Mouse (Mus musculus) heart, embryonic 16.5 days (tissue): ENCODE results near the gene Gm20388. TPM values are rescaled to one million over a fixed set of nuclear protein-coding genes. Genes with fewer than 3 reads are reported as not detected.
A peak's percentile ranks its signal among the peaks of the same experiment; 100 is the strongest.
"Not testable (repeated sequence)": the region's sequence is repeated elsewhere in the genome, so short reads cannot be mapped to it uniquely, and the experiment has no call there.

Source experiments
- ATAC-seq: fragments of 200-750 bp; cut with Nextera tagmentation; replicated peaks from 2 replicates; pipeline ENCODE4 v1.8.0; 2017; ENCODE audit warnings: moderate number of reproducible peaks; ENCODE audit not compliant: insufficient read depth, low FRiP score; ENCODE audit errors: extremely low read depth
- H3K27ac ChIP-seq: fragments of 300-500 bp; sonication (generic); 2 replicates; pipeline ENCODE4 v1.5.1; 2014; ENCODE audit warnings: mild to moderate bottlenecking, low read length, control low read depth, moderate library complexity
- H3K27me3 ChIP-seq: fragments of 300-500 bp; sonication (generic); 2 replicates; pipeline ENCODE4 v1.6.1; 2014; ENCODE audit warnings: low read length, mixed read lengths; ENCODE audit not compliant: control insufficient read depth, insufficient read depth
- H3K36me3 ChIP-seq: fragments of 300-500 bp; sonication (generic); 2 replicates; pipeline ENCODE4 v1.6.1; 2014; ENCODE audit not compliant: control insufficient read depth, insufficient read depth
- H3K4me1 ChIP-seq: fragments of 300-500 bp; sonication (generic); 2 replicates; pipeline ENCODE4 v1.6.1; 2014; ENCODE audit warnings: low read length, mixed read lengths; ENCODE audit not compliant: control insufficient read depth, insufficient read depth
- H3K4me2 ChIP-seq: fragments of 300-500 bp; sonication (generic); 2 replicates; pipeline ENCODE4 v1.6.1; 2014; ENCODE audit warnings: low read depth, mild to moderate bottlenecking, control low read depth, low read length
- H3K4me3 ChIP-seq: fragments of 300-500 bp; sonication (generic); 2 replicates; pipeline ENCODE4 v1.5.1; 2014; ENCODE audit warnings: mild to moderate bottlenecking, control low read depth, low read length
- H3K9ac ChIP-seq: fragments of 300-500 bp; sonication (generic); 2 replicates; pipeline ENCODE4 v1.6.1; 2014; ENCODE audit warnings: low read length, control low read depth
- H3K9me3 ChIP-seq: fragments of 300-500 bp; sonication (generic); replicated peaks from 2 replicates; pipeline ENCODE4 v1.6.1; 2016; ENCODE audit warnings: low read length; ENCODE audit not compliant: control insufficient read depth
- WGBS: fragments of 180-500 bp; shearing (Covaris S2); extraction: QIAGEN DNeasy Blood & Tissue Kit; methylation state at CpG from one replicate; pipeline ENCODE4 v1.1.7; 2014; 5-methylcytosine and 5-hydroxymethylcytosine counted together
- polyA plus RNA-seq: library from polyadenylated mRNA; unstranded; fragments of >200 nt; fragmentation: Nextera tagmentation; extraction: Ambion mirVana; gene quantifications from 2 replicates; pipeline ENCODE4 v1.2.1, GENCODE M21; 2015

The Gm20388 gene
- polyA plus RNA-seq, 1 experiment from 2014 or later: 4.5 TPM

DNA sequence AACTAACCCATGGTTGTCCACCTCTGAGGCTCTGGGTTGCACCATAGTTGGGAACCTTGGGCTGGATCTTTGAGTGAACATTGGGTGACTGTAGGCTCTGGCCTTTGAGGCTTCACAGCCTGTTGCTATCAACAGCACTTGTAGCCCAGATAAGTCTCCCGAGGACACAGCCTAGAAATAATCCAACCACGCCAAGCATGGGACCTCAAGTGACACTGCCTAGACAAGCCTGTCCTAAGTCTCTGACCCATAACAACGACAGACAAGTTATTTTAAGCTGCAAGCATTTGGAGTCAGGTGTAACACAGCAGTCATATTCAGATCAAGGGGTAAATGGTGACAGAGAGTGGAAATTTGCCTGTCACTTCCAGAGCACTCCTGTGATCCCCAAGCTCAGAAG is 3304.8 kb downstream of the Gm20388 start:
- Histone ChIP-seq H3K27me3 (no peaks in the 10 kb centered on the region), H3K4me2 (no peak overlapping the region), H3K36me3 (no peaks in the 10 kb centered on the region), H3K27ac (0 out of 2 replicates have a peak overlapping the region, but pooled peaks have one; percentile 16), H3K9me3 (no peaks in the 10 kb centered on the region), H3K4me1 (peaks cover 23% of the 10 kb centered on the region), H3K9ac (no peak overlapping the region), H3K4me3 (no peak overlapping the region)
- WGBS: 48% methylated on average over 3 of the region's 3 CpGs
- ATAC-seq: no peak; the same call in 1 of the 2 replicates

DNA sequence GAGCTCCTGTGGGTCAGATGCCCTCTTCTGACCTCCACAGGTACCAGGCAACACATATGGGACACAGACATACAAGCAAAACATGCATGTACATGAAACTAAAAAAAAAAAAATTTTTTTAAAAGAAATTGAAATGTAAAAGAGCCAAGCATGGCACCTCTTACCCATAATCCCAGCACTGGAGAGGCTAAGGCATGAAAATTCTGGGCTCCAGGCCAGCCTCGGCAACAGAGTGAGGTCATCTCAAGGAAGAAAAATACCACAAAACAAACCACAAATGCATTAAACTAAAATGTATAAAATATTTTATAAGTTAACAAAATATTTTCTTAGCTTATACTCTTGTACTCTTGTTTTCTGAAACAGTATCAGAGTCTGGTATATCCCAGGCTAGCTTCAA is 3310.3 kb downstream of the Gm20388 start:
- ATAC-seq: no peak
- H3K27ac ChIP-seq: no peak overlapping the region
- H3K4me3 ChIP-seq: no peak overlapping the region
- H3K4me2 ChIP-seq: no peak overlapping the region
- 48% methylated on average over 1 of the region's 1 CpGs for WGBS
- H3K9me3 ChIP-seq: no peaks in the 10 kb centered on the region
- no peaks in the 10 kb centered on the region for H3K36me3 ChIP-seq
- H3K27me3 ChIP-seq: no peaks in the 10 kb centered on the region
- peaks cover 11% of the 10 kb centered on the region for H3K4me1 ChIP-seq
- H3K9ac ChIP-seq: no peak overlapping the region

DNA sequence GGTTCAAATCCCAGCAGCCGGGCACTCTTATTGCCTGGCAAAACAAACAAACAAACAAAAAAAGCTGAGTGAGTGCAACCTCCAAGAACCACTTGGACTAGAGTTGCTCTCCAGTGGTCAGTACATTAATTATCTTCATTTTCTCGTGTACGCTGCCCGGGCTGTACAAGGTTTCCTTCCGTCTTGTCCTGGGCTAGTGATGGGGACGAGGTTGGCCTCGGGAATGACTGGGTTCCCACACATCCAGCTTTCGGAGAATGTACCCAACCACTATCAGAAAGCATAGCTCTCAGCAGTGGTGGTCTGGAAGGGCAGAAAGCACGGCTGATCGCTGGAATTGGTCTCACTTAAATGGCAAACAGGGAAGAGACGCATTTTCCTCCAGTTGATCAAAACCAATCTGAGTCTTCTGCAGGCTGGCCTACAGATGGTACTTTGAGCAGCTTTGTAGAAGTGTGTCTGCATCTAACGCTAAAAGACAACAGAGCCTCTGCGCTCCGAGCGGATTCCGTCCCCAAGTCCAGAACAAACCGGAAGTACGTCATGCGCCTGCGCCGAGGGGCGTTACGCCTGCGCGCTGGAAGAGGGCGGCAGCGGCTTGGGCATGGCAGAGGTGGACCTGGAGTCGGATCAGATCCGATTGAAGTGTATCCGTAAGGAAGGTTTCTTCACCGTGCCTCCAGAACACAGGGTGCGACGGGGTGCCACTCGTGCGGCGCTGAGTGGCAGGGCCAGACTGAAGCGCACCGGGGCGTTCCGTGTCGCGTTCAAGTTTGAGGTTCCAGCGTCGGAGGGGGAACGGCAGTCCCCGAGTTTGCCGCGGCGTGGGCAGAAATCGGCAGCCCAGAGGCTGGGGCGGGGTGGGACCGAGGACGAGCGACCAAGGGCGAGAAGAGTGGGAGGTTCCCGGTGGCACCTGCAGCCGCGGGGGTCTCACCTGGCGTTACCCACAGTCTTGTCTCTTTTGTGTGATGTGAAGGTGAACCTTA is 3313.9 kb downstream of the Gm20388 start, which contains the start of gene Cdk10:
Cdk10 (plus strand) TSS at position 565 of the 989 bp plus-strand sequence.
- H3K27ac ChIP-seq: peak within 1 kb of the TSS; percentile 85
- H3K4me3 ChIP-seq: peak within 1 kb of the TSS; percentile 88
- H3K4me2 ChIP-seq: peak within 1 kb of the TSS; percentile 98
- WGBS: 3% methylated on average over 59 of the region's 59 CpGs
- peak; percentile 86 for ATAC-seq
- H3K4me1 ChIP-seq: peaks cover 11% of the 10 kb centered on the region
- no peaks in the 10 kb centered on the region for H3K27me3 ChIP-seq
- H3K9me3 ChIP-seq: no peaks in the 10 kb centered on the region
- H3K36me3 ChIP-seq: no peaks in the 10 kb centered on the region; the same call in 1 of the 2 replicates
- H3K9ac ChIP-seq: peak within 1 kb of the TSS; percentile 97

DNA sequence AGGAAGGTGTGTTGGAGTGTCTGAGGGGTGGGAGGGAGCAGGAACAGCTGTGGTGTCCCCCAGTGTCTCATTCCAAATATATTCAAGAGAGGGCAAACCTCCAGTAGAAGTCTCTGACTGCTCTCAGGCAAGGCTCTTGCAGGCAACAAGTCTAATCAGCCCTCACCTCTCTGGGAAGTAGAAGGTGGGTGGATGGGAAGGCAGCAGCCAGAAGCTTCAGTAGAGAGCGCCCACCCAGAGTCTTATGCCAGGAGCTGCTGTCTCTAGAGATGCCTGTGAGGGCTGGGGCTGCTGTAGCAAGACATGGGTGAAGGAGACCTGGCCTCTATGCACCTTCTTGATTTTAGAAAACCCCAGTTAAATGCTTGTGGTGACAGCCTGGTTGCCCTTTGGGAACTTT is 3317.8 kb downstream of the Gm20388 start:
- Histone ChIP-seq H3K27me3 (no peaks in the 10 kb centered on the region), H3K27ac (no peak overlapping the region), H3K9ac (no peak overlapping the region), H3K4me3 (no peak overlapping the region), H3K36me3 (no peaks in the 10 kb centered on the region; the same call in 1 of the 2 replicates), H3K4me2 (no peak overlapping the region), H3K9me3 (no peaks in the 10 kb centered on the region), H3K4me1 (peaks cover 11% of the 10 kb centered on the region)
- 100% methylated on average over 1 of the region's 1 CpGs for WGBS
- no peak for ATAC-seq

DNA sequence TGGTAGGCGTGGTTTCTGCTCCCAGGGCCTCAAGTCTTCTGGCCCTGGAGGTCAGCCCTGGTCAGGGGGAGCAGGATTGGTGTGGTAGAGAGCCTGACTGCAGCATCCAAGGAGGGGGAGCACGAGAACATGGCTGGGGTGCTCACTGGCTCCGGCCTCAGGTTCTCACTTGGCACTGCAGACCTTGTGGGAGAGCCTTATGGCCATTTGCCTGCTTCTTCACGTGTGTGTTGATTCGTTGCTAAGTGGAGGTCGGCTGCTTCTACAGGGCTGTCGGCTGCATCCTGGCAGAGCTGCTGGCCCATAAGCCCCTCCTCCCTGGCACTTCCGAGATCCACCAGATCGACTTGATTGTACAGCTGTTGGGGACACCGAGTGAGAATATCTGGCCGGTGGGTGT is 3319.7 kb downstream of the Gm20388 start:
- not testable (repeated sequence) for H3K9me3 ChIP-seq, ATAC-seq, H3K27ac ChIP-seq, H3K36me3 ChIP-seq, H3K4me2 ChIP-seq, H3K4me1 ChIP-seq, H3K4me3 ChIP-seq, H3K27me3 ChIP-seq, H3K9ac ChIP-seq
- WGBS: 82% methylated on average over 8 of the region's 11 CpGs

DNA sequence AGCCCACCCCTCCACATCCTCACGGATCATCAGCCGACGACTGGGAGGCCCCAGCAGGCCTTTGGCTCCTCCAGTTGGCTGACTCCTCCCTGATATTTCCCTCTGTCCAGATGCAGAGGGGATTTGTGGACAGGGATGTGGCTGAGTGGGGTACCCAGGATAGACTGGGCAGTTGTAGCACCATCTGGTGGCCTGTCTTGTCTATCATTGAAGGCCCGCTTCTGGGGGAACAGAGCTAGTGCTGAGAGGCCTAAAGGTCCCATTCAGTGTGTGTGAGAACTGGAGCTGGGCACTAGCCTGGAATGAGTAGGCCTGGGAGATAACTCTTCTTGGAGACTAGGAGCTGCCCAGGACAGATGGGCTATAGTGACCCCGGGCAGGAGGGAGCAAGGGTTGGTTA is 3321.1 kb downstream of the Gm20388 start:
- Histone ChIP-seq H3K4me3 (no peak overlapping the region), H3K9me3 (no peaks in the 10 kb centered on the region), H3K4me1 (peaks cover 6% of the 10 kb centered on the region; the same call in 1 of the 2 replicates), H3K36me3 (no peaks in the 10 kb centered on the region), H3K27ac (no peak overlapping the region), H3K9ac (no peak overlapping the region), H3K27me3 (peaks cover 9% of the 10 kb centered on the region; the same call in 1 of the 2 replicates), H3K4me2 (no peak overlapping the region)
- WGBS: 53% methylated on average over 5 of the region's 5 CpGs
- ATAC-seq: no peak

DNA sequence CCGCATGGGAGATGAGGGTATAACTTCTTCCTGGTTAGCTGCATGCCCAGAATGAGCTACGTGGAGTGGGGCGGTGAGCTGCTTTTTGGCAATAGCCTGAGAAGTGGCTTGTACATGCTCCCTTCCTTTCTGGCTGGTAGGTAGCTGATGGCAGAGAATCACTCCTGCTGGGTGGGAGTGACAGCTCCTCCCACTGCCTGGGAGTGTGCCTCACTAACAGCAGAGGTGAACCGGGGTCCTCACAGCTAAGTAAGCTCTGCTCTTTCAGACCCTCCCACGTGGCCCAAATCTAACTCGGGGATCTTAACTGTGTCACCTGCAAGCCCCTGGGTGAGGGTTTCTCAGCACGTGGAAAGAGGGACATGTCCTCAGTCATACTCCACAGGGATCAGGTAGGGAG is 3321.9 kb downstream of the Gm20388 start:
- Histone ChIP-seq H3K4me3 (no peak overlapping the region), H3K27me3 (peaks cover 9% of the 10 kb centered on the region; the same call in 1 of the 2 replicates), H3K4me1 (peaks cover 6% of the 10 kb centered on the region; the same call in 1 of the 2 replicates), H3K9ac (no peak overlapping the region), H3K9me3 (no peaks in the 10 kb centered on the region), H3K36me3 (no peaks in the 10 kb centered on the region), H3K27ac (no peak overlapping the region), H3K4me2 (no peak overlapping the region)
- ATAC-seq: no peak
- WGBS: 38% methylated on average over 7 of the region's 7 CpGs

DNA sequence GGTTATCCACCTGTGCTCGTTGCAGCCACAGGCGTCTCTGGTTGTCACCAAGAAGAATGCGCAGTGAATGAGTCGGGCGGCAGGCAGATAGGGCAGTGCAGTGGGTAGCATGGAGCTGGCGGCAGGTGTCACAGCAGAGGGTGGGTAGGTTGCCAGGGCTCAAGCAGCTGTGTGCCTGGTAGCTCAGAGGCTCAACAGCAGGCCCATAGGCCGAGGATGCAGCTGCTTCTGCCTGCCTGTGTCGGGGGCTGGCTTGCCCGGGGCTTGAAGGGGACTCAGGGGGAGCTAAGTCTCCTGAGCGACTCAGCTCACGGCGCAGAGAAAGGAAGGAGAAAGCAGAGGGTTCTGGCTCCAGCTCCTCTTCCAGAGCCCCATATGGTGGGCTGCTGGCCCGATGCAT is 3322.7 kb downstream of the Gm20388 start:
- H3K36me3 ChIP-seq: no peaks in the 10 kb centered on the region
- WGBS: 59% methylated on average over 13 of the region's 13 CpGs
- H3K27me3 ChIP-seq: peaks cover 9% of the 10 kb centered on the region; the same call in 1 of the 2 replicates
- no peaks in the 10 kb centered on the region for H3K9me3 ChIP-seq
- no peak overlapping the region for H3K4me3 ChIP-seq
- peaks cover 6% of the 10 kb centered on the region; the same call in 1 of the 2 replicates for H3K4me1 ChIP-seq
- H3K4me2 ChIP-seq: no peak overlapping the region
- no peak overlapping the region for H3K27ac ChIP-seq
- no peak overlapping the region for H3K9ac ChIP-seq
- no peak for ATAC-seq

DNA sequence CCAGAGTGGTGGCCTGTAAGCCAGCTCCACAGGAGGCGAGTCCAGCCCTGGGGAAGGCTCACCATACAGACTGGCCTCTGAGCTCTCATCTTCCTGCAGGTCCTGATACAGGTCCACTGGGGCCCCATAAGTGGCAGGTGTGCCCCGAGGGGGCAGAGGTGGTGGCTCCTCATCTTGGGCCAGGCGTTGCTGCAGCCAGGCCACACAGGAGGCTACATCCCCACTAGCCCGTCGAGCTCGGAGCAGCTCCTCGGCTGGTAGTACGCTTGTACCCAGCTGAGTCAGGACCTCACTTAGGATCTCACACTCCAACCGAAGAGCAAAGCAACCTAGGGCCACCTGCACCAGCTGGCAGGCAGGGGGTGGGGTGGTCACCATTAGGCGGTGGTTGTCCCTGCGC is 3323.1 kb downstream of the Gm20388 start:
- no peak for ATAC-seq
- 75% methylated on average over 11 of the region's 11 CpGs for WGBS

More for the DNA sequence above, 3323.1 kb downstream of the Gm20388 start:
- no peak overlapping the region for H3K4me3 ChIP-seq
- H3K9me3 ChIP-seq: no peaks in the 10 kb centered on the region
- H3K4me2 ChIP-seq: no peak overlapping the region
- H3K36me3 ChIP-seq: no peaks in the 10 kb centered on the region
- H3K9ac ChIP-seq: no peak overlapping the region
- no peak overlapping the region for H3K27ac ChIP-seq
- H3K4me1 ChIP-seq: peaks cover 6% of the 10 kb centered on the region; the same call in 1 of the 2 replicates
- H3K27me3 ChIP-seq: peaks cover 9% of the 10 kb centered on the region; the same call in 1 of the 2 replicates
